Mouse (Mus musculus) ES-E14 (cell line): ENCODE data around the gene Ppm1h. TPM values are rescaled to one million over a fixed set of nuclear protein-coding genes. Genes with fewer than 3 reads are reported as not detected.

Experiments used
- DNase-seq: peaks from one replicate; pipeline ENCODE4 v3.0.0-alpha.2; 2013; ENCODE audit warnings: low read depth, low spot score
- H3K27ac ChIP-seq: 2 replicates; pipeline ENCODE4 v1.5.1; 2012; ENCODE audit warnings: low read depth, mild to moderate bottlenecking, low read length, moderate library complexity, mixed read lengths; ENCODE audit not compliant: poor library complexity, insufficient read depth, severe bottlenecking
- H3K36me3 ChIP-seq: 2 replicates; pipeline ENCODE4 v1.6.1; 2012; ENCODE audit warnings: mild to moderate bottlenecking, low read length, moderate library complexity, mixed read lengths; ENCODE audit not compliant: control insufficient read depth, poor library complexity, insufficient read depth, severe bottlenecking
- H3K4me1 ChIP-seq, 2 experiments: fragments of 150-350 bp in 1 of 2; sonication (generic) in 1 of 2; 2 replicates each; pipeline ENCODE4 v1.6.1; 2012; ENCODE audit warnings: low read length in 2 of 2, mild to moderate bottlenecking in 1 of 2, mixed read lengths in 1 of 2; ENCODE audit not compliant: control insufficient read depth in 2 of 2, insufficient read depth in 2 of 2, poor library complexity in 1 of 2
- H3K4me3 ChIP-seq, 2 experiments: fragments of 150-350 bp in 1 of 2; sonication (generic) in 1 of 2; 2 replicates each; pipeline ENCODE4 v1.5.1; 2012; ENCODE audit warnings: low read length in 2 of 2, low read depth in 1 of 2, mild to moderate bottlenecking in 1 of 2, mixed read lengths in 1 of 2; ENCODE audit not compliant: insufficient read depth in 1 of 2, poor library complexity in 1 of 2, severe bottlenecking in 1 of 2
- H3K9ac ChIP-seq: 2 replicates; pipeline ENCODE4 v1.6.1; 2012; ENCODE audit warnings: low read depth, mild to moderate bottlenecking, low read length, mixed read lengths; ENCODE audit not compliant: poor library complexity, insufficient read depth, severe bottlenecking
- H3K9me3 ChIP-seq: fragments of 150-350 bp; sonication (generic); 2 replicates; pipeline ENCODE4 v1.6.1; 2012; ENCODE audit warnings: low read depth, mild to moderate bottlenecking, low read length; ENCODE audit not compliant: control insufficient read depth, insufficient read depth
- CHD2 ChIP-seq: IDR thresholded peaks from 2 replicates; pipeline ENCODE4 v1.6.1; 2014; ENCODE audit warnings: mild to moderate bottlenecking, low read depth, low read length, inconsistent platforms
- HCFC1 ChIP-seq: IDR thresholded peaks from 2 replicates; pipeline ENCODE4 v1.6.1; 2012; ENCODE audit warnings: low read length, inconsistent platforms, borderline replicate concordance; ENCODE audit not compliant: insufficient read depth
- MAFK ChIP-seq: IDR thresholded peaks from 2 replicates; pipeline ENCODE4 v1.6.1; 2014; ENCODE audit warnings: mild to moderate bottlenecking, low read depth, low read length, inconsistent platforms; ENCODE audit not compliant: insufficient read depth
- ZC3H11A ChIP-seq: IDR thresholded peaks from 2 replicates; pipeline ENCODE4 v1.6.1; 2012; ENCODE audit warnings: low read depth, mild to moderate bottlenecking, inconsistent platforms, low read length, borderline replicate concordance
- ZNF384 ChIP-seq: IDR thresholded peaks from 2 replicates; pipeline ENCODE4 v1.6.1; 2012; ENCODE audit warnings: low read depth, low read length, inconsistent platforms
- in situ Hi-C, 2 experiments: fragments of 600-800 bp; cut with MboI; formaldehyde crosslinking; loops; one replicate each; pipeline ENCODE4 v1.15.1; 2025; ENCODE audit warnings: low sequenced_read_pairs in 2 of 2, inconsistent platforms in 1 of 2; ENCODE audit not compliant: unreplicated experiment in 2 of 2
- total RNA-seq: library from RNA; depleted of rRNA; stranded (reverse); fragments of 300-350 nt; gene quantifications from 2 replicates; pipeline ENCODE4 v1.2.3, GENCODE M21; 2012

Ppm1h gene
- total RNA-seq, 1 experiment = 4.5 TPM

DNA sequence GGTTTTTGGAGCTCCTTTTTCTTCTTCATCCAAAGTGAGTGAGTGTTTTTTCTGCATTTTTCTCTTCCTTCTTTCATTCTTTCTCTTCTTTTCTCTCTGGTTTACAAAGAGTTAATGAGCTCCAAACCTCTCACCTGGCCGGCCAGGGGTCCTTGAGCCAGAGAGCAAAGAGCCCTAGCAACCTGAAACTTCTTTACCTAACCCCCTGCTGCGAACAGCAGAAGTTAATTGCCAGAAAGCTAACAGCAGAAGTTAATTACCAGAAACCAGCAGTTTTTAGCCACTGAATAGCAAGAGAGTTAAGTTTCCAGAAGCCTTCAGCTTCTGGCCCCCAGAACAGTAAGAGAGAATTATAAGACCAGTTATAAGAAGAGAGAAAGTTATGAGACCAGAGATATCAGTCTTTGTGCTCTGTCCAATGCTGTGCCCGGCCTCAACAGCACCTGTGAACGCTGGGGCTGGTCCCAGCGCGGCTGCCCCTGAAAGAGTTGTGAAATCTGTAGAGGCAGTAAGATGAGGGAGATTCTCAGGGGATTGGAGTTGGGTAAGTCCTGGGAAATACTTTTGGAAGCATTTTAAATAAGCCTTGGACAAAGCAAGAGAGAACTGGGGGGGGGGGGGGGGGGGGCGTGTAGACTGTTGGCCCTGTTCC lies 78.4 kb downstream of the Ppm1h start:
- in situ Hi-C loops = no loop called here
- no peak overlapping the region for H3K4me3 ChIP-seq
- H3K9ac ChIP-seq = no peak overlapping the region
- no peak for DNase-seq
- peaks cover 0 to 19% of the 10 kb centered on the region in 2 experiments; a peak in 1 of 4 replicates for H3K4me1 ChIP-seq
- no peak for TF ChIP-seq CHD2
- no peak for TF ChIP-seq ZNF384
- TF ChIP-seq HCFC1 = no peak
- no peak for TF ChIP-seq MAFK
- TF ChIP-seq ZC3H11A = no peak
- H3K36me3 ChIP-seq = no peaks in the 10 kb centered on the region
- H3K27ac ChIP-seq = no peak overlapping the region
- H3K9me3 ChIP-seq = no peaks in the 10 kb centered on the region

DNA sequence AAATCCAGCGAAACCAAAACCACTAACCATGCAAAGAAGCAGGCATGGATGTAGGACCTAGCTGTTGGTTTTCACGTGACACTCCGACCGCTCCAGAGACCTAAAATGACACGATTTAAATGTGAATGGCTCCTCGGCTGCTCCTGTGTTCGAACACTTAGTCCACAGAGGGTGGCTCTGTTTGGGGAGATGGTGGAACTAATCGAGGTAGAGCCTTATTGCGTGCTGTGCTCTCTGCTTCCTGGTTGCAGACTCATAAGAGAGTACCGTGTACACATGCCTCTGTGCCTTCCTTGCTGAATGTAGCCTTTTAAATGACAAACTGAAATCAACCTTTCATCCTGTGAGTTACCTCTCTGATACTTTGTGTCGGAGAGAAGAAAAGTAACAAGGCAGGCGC lies 79.2 kb downstream of the Ppm1h start:
- Histone ChIP-seq H3K4me3 (no peak overlapping the region), H3K27ac (no peak overlapping the region), H3K9me3 (no peaks in the 10 kb centered on the region), H3K4me1 (peaks cover 0 to 15% of the 10 kb centered on the region in 2 experiments; a peak in 1 of 4 replicates), H3K36me3 (no peaks in the 10 kb centered on the region), H3K9ac (no peak overlapping the region)
- in situ Hi-C loops = no loop called here
- TF ChIP-seq HCFC1 (no peak), ZNF384 (no peak), MAFK (no peak), CHD2 (no peak), ZC3H11A (no peak)
- DNase-seq = no peak

DNA sequence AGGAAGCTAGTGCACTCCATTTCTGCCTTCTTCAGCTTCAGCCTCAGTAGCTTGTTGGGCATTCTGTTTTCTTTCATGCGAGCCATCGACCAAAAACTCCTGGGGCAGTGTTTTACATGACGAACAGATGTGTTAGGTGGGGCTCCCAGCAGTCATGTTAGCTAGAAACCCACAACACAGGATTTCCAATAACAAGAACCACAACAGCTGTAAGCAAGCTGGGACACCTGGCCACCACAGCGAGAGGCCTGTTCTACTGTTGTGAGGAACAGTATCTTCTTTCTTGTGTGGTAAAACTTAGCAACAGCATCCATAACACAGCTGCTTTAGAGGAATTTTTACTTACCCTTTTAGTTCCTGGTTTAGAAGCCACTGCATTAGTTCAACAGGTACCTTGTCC lies 79.8 kb downstream of the Ppm1h start:
- no peak for DNase-seq
- H3K36me3 ChIP-seq = no peaks in the 10 kb centered on the region
- no peak overlapping the region for H3K27ac ChIP-seq
- H3K9me3 ChIP-seq = no peaks in the 10 kb centered on the region
- in situ Hi-C loops = no loop called here
- H3K4me1 ChIP-seq = peaks cover 0 to 11% of the 10 kb centered on the region in 2 experiments; a peak in 1 of 4 replicates
- no peak for TF ChIP-seq ZNF384
- TF ChIP-seq MAFK = no peak
- TF ChIP-seq ZC3H11A = no peak
- H3K4me3 ChIP-seq = no peak overlapping the region
- no peak overlapping the region for H3K9ac ChIP-seq

DNA sequence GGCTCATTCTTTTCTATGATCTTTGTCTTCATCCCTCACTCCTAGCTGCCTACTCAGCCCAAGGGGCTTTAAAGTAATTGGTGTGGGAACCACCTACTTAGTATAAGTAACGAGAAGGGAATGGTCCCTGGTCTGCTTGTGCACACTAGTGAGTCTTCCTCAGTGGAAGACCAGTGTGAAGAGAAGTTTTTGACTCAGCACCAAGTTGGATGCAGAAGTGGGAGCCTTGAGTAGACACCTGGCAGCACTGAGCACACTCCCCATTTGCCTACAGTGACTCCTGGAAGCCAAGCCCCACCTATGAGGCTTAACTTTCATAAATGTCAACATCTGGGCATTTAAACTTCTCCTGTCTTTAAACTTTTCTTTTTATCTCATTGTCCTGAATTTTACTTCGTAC lies 81.2 kb downstream of the Ppm1h start:
- Histone ChIP-seq H3K9ac (no peak overlapping the region), H3K4me1 (peaks cover 0 to 6% of the 10 kb centered on the region in 2 experiments; a peak in 1 of 4 replicates), H3K9me3 (no peaks in the 10 kb centered on the region), H3K4me3 (no peak overlapping the region), H3K36me3 (no peaks in the 10 kb centered on the region), H3K27ac (no peak overlapping the region)
- in situ Hi-C loops = no loop called here
- TF ChIP-seq HCFC1 = no peak
- no peak for TF ChIP-seq ZC3H11A
- no peak for TF ChIP-seq ZNF384
- TF ChIP-seq CHD2 = no peak
- TF ChIP-seq MAFK = no peak
- DNase-seq = no peak

DNA sequence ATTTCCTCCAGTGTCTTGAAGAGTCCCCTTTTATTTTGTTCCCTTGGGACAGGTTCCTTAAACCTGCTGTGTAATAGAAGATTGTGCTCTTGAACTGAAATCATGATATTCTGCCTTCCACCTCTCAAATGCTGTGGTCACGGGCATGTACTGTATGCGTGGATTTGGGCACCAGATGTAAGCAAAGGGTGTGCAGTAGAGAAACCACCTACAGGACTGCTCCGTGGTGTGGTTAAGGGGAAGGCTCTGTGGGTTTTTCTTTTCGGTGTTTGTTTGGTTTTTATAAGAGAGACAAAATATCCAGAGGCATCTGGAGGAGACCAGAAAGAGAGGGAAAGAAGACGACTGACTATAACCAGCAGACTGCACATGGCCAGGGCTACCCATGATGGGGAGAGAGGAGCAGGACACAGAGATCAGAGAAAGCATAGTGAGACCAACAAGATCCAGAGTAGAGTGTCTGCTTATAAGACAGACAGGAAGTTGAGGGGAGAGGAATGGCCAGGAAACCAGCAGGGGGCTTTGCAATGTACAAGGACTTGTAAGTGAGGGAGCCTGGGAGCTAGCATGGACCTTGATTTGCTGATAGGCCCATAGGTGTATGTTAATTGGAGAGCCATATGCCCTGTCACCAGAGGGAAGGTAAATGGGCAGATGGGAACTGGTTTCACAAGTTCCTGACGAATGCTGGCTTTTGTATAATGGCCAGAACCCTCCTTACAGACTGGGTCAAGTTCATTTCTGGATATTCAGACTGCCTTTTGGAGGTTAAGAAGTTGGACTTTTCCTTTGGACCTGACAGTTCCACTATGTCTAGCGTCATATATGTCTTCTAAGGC lies 82.1 kb downstream of the Ppm1h start:
- no peak for DNase-seq
- Histone ChIP-seq H3K27ac (no peak overlapping the region), H3K4me3 (no peak overlapping the region), H3K9ac (no peak overlapping the region), H3K36me3 (no peaks in the 10 kb centered on the region), H3K9me3 (no peaks in the 10 kb centered on the region), H3K4me1 (peaks cover 0 to 6% of the 10 kb centered on the region in 2 experiments; a peak in 1 of 4 replicates)
- in situ Hi-C loops = no loop called here
- TF ChIP-seq MAFK (no peak), ZNF384 (no peak), CHD2 (no peak), HCFC1 (no peak), ZC3H11A (no peak)
